Mouse (Mus musculus) ovary, adult 18-20 months (tissue): Measurements from ENCODE around the gene Myh7.
A peak's percentile ranks its signal among the peaks of the same experiment; 100 is the strongest.
"Not testable (repeated sequence)": the region's sequence is repeated elsewhere in the genome, so short reads cannot be mapped to it uniquely, and the experiment has no call there.

Source experiments
- DNase-seq: peaks from one replicate; pipeline ENCODE4 v3.0.0; 2022; ENCODE audit warnings: low spot score, mixed read lengths

The Myh7 gene

DNA sequence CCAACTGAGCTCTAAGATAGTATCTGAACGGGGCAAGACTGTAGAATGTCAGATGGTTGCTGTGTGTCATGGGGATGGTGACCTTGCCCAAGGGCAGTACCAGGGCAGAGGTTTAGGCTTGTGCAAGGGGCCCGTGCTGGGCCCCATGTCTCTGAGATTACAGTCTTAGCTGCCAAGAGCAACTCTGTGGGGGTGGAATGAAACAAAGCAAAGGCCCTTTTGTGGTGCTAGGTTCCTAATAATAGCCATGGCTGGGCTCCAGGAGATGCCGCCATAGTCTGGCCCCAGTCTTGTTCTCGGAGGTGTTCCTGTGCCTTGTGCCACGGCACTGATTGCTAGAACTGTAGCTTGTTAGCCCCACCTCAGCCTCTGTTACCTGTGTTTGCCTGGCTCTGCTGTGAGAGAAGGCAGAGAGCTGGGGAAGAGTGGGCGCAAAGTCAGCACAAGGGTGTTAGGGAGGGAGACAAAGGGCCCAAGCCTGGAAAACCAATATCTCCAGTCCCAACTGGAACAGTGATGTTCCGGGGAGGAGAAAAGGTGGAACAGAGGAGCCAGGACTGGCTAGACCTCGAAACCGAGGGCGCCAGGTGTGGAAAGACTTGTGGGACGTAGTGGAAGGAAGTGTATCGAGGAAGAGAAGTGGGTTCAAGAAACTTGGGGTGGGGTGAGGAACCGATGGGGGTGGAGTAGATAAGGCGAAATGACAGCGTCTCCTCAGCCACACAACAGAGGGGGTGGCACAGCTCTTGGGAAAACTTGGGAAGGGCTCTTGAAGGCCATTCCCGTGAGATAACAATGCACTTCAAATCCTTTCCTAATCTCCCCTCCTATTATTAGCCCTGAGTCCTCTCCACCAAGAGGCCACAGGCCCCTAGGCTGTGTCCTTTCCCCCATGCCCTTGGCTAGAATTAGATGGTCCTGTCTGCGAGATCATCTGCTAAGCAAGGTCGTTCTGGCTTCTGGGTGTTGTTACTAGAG, 9.7 kb upstream of the Myh7 start:
- peak; percentile 51 for DNase-seq

- no peak for DNase-seq
Measured at GRCm38 (mm10) chr14:55002687-55003120, 8.3 kb upstream of the Myh7 start.

DNA sequence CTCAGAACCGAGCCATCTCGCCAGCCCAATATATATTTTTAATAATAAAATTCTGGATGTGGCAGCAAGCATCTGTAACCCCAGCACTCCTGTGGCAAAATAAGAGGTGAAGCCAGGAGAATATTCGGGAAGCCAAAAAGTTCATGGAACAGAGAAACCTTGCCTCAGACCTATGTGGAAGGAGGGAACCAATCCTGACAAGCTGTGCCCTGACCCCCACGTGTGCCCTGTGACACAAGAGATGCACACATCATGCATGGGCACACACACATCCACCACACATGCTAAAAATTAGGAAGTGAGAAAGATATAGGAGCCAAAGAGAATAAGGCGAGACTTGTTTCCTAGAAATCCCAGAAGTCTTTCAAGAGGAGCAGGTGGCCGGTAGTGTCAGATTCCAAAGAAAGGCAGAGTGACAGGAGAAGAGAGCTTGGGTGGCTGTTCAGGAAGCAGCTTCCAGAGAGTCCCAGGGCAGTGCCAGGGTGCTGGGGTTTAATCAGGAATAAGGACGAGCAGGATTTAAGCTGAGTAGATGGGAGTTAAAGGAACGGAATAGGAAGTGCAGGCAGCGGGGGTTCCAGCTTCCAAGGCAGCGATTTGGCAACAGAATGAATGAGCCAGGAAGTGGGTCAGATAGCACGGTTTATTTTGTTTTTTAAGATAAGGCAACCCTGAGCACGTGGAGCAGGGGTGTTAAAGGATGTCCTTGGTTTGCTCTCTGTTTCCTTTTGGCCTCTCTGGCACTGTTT, 7.7 kb upstream of the Myh7 start:
- DNase-seq: peak; percentile 36

GRCm38 (mm10) chr14:55001446-55001845, 7.0 kb upstream of the Myh7 start:
- DNase-seq: no peak

DNA sequence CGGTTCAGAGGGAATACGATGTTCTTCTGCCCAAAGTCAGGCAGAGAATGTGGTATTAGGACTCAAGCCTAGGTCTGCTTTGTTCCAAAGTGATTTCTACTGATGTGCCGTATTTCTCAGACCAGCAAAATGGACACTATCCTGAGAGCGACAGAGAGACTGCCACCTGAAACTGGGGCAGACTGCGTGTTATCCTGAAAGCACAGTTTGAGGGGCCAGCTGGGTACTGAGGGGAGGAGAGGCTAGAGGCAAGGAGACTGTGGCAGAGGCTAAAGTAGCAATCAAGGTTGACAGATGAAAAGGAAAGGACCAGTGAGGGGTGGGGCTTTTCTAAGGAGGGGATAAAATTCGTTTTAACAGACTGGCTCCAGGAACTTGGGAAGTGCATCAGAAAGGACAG, 6.4 kb upstream of the Myh7 start:
- no peak for DNase-seq

DNA sequence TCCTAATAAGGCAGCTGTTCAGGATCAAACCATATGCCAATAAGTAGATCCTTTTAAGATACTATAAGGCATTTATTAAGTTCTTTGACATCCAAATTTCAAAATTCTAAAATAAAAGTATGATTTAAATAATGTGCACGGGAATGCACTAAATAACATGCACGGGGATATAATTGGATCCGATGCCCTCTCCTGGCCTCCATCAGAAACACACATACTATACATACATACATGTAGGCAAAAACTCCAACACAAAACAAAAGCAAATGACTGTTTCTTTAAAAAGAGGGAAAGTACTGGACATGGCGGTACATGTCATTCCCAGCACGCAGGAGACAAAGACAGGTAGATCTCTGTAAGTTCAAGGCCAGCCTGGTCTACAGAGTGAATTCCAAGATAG, 5.4 kb upstream of the Myh7 start:
- not testable (repeated sequence) for DNase-seq

GRCm38 (mm10) chr14:54998680-54999079, 4.3 kb upstream of the Myh7 start:
- no peak for DNase-seq

GRCm38 (mm10) chr14:54997297-54997696, 2.9 kb upstream of the Myh7 start:
- no peak for DNase-seq

DNA sequence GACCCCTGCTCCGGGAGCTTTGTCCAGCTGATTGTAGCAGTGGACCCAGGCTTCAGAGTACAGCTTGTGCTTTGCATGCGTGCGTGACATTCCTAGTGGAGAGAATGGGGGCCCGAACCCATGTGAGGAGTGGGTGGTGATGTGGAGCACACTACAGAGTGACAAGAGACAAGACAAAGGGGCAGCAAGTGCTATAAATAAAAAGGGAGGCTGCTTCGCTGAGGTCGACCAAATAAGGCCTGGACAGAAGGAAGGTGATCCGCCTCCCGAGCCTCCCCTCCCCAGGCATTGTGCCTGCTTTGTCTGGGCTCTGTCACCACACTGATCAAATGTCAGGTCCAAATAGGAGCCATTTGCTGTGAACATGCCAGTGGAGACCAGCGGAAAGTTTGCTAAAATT, 2.4 kb upstream of the Myh7 start:
- no peak for DNase-seq

DNA sequence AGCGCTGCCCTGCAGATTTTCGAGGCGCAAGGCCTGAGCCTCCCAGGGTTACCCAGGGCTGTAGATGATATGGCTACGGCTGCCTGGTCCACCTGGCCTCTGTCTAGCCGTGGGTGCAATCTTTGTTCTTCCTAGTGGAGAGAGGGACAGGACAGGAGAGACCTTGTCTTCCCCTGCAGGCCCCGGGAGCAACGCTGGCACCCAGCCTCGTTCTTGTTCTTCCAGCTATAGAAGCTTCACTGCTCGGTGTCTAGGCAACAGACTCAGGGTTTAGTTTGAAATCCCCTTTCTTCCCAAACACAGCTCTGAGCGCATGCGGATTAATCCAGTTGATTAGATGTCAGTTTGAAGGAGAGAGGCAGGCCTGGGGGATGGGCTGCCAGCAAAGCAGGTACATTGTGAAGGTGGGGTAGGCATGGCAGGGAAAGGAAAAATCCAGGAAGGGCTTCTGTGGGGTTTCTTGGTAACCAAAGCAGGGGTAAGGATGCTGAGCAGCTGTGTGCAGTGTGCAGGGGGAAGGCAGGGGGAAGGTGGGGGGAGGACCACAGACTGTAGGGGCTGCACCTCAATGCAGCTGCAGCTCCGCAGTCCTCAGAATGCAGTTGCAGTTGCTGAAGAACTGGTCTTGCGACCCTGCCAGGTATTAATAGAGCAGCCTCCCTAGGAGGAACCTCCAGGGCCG, 1.2 kb upstream of the Myh7 start:
- no peak for DNase-seq

GRCm38 (mm10) chr14:54994869-54995186, 402 bp upstream of the Myh7 start:
- DNase-seq: no peak

GRCm38 (mm10) chr14:54993636-54994035, 790 bp downstream of the Myh7 start:
- DNase-seq: no peak

DNA sequence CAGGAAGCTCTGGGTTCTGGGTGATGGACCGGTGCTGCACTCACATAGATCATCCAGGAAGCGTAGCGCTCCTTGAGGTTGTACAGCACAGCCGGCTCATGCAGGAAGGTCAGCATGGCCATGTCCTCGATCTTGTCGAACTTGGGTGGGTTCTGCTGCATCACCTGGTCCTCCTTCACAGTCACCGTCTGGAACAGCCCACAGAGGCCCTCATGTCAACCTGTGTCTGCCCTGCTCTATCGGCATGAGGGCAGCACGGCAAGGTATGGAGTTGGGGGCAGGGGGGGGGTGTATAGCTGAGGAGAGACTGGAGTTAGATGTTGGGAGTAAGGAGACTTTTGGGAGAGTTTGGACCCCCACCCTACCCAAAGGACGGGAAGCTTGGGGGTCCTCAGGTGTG, 2.2 kb downstream of the Myh7 start:
- no peak for DNase-seq

- no peak for DNase-seq
Measured at GRCm38 (mm10) chr14:54989886-54990441, 4.5 kb downstream of the Myh7 start.

DNA sequence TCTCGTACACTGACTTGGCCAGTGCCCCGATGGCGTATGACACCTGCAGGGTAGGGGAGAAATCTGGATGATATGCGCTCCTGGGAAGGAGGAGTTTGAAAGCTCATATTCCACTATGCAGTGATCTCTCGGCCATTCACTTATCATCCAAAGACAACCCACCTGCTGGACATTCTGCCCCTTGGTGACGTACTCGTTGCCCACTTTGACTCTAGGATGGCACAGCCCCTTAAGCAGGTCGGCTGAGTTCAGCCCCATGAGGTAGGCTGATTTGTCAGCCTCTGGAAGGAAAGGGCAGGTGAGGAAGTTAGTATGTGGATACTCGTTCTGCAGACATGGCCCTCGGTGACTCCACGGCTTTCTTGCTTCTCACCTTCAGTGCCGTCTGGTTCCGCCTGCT, 5.5 kb downstream of the Myh7 start:
- no peak for DNase-seq

GRCm38 (mm10) chr14:54988350-54988874, 6.0 kb downstream of the Myh7 start:
- DNase-seq: not testable (repeated sequence)

GRCm38 (mm10) chr14:54981934-54982333, 12.5 kb downstream of the Myh7 start:
- DNase-seq: no peak

- DNase-seq: no peak
Measured at GRCm38 (mm10) chr14:54978664-54979063, 15.8 kb downstream of the Myh7 start.

GRCm38 (mm10) chr14:54976633-54977032, 17.8 kb downstream of the Myh7 start, which contains the start of gene Gm17428:
Gm17428 (plus strand) TSS chr14:54976933.
- no peak for DNase-seq

- DNase-seq: no peak
Measured at GRCm38 (mm10) chr14:54974068-54974791, 20.2 kb downstream of the Myh7 start.

- not testable (repeated sequence) for DNase-seq
Measured at GRCm38 (mm10) chr14:54972786-54973185, 21.6 kb downstream of the Myh7 start.
